Mouse (Mus musculus) bone marrow, adult 2 months (tissue): ENCODE data around the gene Mecom.

Experiments
- CTCF ChIP-seq: fragments of 200-500 bp; IDR thresholded peaks from 2 replicates; pipeline ENCODE4 v1.5.1; 2011; ENCODE audit warnings: low read length, control low read depth; ENCODE audit not compliant: control insufficient read depth, insufficient read depth
- POLR2A ChIP-seq: fragments of 200-500 bp; IDR thresholded peaks from 2 replicates; pipeline ENCODE4 v1.6.1; 2011; ENCODE audit warnings: low read depth, mild to moderate bottlenecking, control low read depth, low read length, borderline replicate concordance; ENCODE audit not compliant: control insufficient read depth

GRCm38 (mm10) chr3:30135119-30135518, 412.7 kb downstream of the Mecom start:
- TF ChIP-seq POLR2A (no peak), CTCF (no peak)
